Mouse (Mus musculus) thymus, adult 18-20 months (tissue): ENCODE results near the gene Pcsk4.

ENCODE experiments used
- DNase-seq, 2 experiments: peaks; one replicate each; pipeline ENCODE4 v3.0.0; 2022; ENCODE audit warnings: mixed read lengths in 2 of 2

Gene Pcsk4

DNA sequence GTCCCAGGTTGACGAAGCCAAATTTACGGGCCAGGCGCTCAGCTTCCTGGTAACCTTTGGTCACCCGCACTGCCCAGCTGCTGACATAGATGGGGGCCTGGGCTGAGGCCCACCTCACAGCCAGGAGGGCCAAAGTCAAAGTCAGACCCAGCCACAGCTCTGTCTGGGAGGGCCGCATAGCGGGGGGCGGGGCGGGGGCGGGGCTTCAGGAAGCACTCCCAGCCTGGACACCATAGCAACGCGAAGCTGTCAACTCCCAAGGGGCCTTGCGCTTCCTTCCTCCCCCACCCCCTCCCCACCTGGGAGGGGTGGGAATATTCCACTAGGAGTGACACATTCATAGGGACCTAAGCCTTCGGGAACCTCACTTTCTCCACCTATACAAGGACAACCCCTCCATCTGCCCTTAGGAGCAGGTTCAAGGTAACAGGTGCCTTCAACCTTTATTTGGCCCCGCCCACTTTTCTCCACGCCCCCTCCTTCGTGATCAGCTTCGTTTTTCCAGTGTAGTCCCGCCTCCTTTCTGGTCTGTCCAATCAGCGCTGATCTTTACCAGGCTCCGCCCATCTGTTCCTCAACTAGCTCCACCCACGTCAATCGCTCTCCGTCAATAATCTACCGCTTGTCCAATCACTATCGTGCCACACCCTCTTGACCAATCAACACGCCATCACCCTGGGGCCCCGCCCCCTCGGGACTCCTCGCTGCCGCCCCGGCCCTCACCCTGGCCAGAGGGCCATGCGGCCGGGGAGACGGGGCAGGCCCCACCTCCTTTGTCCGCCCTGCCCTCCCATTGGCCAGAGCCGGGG is at the start of gene Pcsk4, which contains the start of gene Reep6:
Gene Pcsk4, minus strand, starts transcription at position 226 of the 809 bp plus-strand sequence.
Gene Reep6, plus strand, starts transcription at position 681 of the 809 bp plus-strand sequence.
- DNase-seq = peak; percentile 68 to 75

DNA sequence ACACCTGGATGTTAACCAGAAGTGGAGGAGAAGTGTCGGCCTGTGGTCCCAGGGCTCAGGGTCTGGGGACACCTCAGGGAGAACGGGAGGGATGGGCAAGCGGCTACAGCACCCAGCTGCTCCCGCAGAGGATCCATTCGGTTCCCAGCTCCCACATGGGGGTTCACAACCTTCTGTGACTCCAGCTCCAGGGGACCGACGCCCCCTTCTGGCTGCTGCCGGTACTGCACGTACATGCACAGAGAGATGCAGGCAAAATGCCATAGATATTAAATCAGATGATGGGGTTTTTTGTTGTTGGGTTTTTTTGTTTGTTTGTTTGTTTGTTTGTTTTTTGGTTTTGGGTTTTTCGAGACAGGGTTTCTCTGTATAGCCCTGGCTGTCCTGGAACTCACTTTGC is 48.4 kb upstream of the Pcsk4 start:
- no peak for DNase-seq

DNA sequence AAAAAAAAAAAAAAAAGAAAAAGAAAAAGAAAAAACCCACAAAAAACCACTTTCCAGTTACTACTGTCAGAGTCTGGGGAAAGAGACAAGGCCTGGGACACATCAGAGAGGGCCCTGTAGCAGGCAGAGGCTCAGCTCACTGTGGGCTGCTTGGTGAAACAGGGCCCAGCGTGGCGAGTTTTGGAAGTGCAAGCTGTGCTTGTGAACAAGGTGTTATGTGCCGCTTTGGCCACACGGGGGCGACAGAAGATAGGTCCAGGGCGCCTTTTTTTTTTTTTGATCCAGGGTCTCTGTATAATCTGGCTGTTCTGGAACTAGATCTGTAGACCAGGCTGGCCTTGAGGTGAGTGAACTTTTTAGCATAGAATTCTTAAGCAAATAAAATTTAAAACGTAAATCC is 46.9 kb upstream of the Pcsk4 start:
- DNase-seq = peak; percentile 75 to 77

DNA sequence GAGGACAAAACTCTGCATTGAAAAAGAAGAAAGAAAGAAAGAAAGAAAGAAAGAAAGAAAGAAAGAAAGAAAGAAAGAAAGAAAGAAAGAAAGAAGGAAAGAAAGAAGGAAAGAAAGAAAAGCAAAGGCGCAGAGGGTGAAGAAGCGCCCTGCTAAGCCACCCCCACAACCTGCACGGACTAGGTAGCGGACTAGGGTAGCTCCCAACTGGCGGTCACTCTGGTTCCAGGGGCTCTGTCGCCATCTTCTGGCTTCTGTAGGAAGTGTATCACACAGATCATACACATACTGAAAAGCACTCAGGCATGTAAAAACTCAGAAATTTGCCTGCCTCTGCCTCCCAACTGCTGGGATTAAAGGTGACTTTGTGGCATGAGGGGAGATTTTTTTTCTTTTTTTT is 44.8 kb upstream of the Pcsk4 start:
- DNase-seq = no peak

DNA sequence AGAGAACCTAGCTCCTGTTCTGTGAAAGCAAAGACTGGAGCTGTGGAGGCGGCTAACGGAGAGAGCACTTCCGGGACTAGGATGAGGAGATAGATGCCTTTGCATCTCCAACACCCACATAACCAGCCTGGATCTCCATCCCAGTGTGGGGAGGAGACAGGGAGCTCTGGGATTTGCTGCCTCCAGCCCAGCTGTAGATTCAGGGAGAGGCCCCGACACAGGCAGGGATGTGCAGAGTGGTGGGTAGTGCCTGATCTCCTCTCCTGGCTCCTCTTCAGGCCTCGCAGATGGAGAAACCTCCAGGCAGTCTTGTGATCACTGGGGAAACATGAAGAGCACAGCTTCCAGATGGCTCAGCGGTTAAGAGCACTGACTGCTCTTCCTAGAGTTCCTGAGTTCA is 43.4 kb upstream of the Pcsk4 start:
- no peak for DNase-seq

DNA sequence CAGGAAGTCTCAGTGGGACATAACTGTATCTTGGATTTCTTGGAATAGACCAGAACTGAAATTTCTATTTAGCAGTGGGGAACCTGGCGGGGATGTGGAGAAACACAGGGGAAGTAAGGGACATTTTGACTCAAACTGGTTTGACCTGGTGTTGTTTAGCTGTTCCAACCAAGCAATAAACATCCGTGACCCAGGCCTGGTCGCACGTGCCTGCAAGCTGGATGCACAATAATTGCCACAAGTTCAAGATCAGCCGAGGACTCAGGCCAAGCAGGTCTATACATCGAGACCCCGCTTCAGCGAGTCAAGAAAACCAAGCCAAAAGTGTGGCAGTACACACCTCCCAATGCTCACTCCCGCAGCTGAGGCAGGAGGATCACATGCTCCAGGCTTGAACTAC is 42.7 kb upstream of the Pcsk4 start:
- no peak for DNase-seq

DNA sequence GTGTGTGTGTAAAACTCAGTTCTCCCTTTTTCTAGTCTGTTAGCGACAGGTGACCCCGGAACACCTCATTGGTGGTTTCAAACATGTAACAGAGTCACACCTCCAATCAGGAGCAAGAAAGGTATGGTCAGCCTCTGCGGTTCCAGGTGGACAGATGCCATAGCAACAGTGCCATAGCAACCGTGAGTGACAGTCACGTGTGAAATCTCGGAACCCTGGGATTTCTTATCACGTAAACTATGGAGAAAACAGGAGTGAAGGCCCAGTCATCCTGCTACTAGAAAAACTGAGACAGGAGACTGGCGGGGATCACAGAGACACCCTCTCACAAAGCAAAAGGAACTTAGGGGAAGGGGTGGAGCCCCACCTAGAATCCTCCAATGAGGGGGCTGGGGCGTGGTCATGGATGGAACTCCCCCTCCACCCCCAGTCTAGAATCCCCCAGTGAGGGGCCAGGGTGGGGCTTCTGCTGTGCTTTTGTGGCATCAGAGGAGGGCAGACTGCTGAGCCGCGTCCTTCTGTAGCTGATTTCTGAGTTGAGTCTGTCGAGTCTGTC is 42.2 kb upstream of the Pcsk4 start:
- DNase-seq = peak; percentile 52 to 71

DNA sequence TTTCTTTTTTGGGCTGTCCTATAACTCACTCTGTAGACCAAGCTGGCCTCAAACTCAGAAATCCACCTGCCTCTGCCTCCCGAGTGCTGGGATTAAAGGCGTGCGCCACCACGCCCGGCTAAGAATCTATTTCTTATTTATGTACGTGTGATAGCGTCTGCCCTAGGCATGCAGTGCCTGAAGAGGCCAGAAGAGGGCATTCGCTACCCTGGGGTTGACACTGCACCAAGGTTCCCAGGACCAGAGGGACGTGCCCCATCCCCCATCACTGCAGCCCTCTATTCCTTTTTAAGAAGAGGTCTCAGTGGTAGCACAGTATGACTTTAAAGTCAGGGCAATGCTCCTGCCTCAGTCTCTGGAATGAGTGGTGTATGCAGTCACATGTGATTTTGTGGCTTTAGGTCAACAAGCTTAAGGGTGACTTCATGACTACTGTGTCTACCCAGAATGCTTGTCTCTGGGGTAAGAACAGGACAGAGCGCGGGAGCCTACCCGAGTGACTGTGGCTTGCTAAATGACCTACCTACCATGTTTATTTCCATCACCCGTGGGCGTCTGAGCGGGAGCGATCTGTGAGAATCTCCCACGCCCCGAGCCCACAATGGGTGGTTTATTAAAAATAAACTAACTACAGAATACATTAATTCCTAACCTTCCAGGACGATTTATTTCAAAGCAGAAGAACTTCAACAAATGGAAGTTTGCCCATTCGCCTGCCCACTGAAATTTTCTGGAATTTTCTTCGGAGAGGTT is 40.9 kb upstream of the Pcsk4 start:
- DNase-seq = no peak

DNA sequence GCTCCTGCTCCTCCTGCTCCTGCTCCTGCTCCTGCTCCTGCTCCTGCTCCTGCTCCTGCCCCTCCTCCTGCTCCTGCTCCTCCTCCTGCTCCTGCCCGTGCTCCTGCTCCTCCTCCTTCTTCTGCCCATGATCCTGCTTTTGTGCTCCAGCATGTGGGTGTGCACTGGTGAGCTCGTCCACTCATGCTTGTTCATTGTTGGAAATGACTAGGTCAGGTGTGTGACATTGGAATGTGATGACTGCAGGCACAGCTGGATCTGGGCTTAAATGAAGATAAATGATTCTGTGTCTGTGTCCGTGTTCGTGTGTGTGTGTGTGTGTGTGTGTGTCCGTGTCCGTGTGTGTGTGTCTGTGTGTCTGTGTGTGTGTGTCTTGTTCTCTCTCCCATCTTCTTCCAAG is 39.1 kb upstream of the Pcsk4 start:
- DNase-seq = no peak

DNA sequence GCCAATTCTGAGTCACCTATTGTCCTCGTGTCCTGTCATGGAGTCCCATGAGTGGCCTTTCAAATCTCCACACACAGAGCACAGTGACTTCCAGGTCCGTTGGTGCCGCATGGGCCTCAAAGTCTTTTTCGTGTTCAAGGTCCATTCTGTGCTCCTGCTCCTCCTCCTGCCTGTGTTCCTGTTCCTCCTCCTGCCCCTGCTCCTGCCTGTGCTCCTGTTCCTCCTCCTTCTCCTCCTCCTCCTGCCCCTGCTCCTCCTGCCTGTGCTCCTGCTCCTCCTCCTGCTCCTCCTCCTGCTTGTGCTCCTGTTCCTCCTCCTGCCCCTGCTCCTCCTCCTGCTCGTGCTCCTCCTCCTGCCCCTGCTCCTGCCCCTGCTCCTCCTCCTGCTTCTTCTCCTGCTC is 38.7 kb upstream of the Pcsk4 start:
- no peak for DNase-seq

DNA sequence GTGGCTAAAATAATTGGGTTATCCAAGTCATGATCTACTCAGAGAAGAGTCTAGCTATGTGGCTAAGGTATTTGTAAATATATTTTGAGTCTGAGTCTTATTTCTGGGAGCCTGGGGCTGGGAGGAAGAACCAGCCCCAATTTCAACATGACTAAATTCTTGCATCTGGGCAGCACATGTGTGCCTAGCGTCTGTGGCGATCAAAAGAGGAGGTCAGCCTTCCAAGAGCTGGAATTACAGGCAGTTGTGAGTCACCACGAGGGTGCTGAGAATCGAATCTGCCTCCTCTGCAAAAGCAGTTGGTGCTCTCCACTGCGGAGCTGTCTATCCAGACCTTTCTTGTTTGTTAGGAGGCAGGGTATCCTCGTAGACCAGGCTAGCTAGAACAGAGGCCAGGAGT is 36.4 kb upstream of the Pcsk4 start:
- DNase-seq = no peak

DNA sequence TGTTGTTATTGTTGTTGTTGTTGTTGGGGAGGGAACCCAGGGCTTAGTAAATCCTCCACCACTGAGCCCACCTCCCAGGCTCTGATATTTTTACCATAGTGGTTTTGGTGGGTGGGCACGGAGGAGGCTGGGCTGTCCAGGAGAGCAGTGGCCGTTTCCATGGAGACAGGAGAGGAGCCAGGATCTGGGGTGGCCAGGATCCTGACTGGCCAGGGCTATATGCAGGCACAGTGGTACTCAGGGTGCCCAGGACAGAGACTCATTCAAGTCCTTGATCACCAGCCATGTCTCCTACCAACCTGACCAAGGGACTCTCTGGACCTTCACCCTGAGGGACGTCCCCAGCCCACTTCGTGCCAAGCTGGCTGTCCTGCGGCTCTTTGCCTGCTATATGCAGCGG is 34.4 kb upstream of the Pcsk4 start:
- DNase-seq = no peak

DNA sequence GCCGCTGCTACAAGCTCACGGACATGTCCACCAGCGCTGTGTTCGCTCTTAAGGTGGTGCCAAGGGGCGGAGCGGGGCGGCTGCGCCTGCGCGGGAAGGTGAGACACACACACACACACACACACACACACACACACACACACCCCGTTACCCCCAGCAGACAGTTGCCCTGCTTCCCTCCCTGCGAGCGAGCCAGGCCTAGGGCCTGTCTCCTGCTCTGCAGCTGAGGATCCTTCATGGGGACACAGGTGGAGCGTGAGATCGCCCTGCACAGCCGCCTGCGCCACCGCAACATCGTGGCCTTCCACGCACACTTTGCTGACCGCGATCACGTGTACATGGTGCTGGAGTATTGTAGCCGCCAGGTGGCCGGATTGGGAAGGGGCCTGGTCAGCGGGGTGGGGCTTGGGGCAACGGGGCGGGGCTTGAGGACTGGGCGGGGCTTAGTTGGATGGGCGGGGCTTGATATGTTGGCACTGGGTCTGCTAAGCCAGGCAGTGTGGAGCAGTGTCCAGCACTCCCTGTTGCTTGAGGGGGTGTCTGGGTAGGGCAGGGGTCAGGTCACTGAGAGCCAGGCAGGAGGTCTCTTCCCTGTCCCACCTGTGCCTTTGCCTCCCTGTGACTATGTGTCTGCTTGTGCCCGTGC is 28.8 kb upstream of the Pcsk4 start:
- no peak for DNase-seq

DNA sequence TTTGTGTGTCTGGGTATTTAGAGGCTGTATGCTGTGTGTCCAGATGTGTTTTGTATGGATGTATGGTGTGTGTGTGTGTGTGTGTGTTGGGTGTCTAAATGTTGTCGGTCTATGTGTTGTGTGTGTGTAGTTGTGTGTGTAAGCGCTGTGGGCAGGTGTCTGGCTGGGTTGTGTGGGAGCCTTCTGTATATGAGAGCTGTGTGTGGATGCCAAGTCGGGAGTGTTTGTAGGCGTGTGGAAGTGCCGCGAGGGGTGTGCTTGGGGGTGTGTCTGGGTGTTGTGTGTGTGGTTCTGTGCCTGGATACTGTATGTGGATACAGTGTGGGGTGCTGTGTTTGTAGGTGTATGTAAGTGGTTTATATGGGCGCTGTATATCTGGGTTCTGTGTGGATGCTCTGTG is 28.0 kb upstream of the Pcsk4 start:
- DNase-seq = no peak

DNA sequence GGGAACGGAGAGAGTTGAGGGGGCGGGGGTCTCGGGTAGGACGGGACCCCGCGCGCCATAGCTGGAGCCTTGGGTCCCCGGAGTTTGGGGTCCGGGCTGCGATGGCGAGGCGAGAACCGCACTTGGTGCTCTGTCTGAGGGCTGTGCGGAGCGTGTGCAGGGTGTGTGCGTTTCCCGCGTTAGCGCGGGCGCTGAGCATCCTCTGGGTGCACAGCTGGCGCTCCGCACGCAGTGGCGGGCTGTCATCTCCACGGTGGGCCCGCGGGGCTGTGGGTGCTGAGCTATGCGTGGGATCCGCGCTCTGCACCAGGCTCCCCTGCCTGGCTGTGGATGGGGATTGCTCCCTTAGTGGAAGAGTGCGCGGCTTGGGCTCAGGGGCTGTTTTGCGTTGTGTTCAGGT is 27.4 kb upstream of the Pcsk4 start:
- DNase-seq = no peak

DNA sequence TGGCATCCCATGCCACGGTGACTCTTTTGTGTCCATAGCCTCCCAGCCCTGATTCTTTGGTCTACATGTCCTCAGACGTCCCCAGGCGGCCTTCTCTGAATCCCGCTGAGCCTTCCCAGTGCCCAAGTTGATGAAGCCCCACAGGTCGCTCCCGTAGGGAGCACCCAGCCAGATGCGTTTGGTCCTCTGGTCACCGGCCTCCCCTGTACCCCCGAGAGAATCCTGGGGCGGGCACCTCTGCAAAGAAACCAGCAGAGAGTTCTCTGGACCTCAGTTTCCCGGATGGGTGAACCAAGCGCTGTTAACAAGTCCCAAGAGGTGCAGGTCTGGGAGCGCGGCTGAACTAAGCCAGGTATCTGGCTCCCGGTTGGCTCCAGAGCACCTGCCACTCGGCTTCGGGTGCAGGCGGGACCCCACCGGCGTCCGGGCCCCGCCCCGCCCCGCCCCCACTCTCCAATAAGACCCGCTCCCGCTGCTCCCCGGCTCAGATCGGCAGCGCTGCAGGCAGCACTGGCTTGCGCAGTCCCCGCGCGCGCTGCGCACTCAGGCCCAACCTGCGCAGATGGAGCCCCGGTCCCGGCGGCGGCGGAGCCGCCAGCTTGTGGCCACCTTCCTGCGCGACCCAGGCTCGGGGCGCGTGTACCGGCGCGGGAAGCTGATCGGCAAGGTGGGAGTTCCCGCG is 26.8 kb upstream of the Pcsk4 start, which contains the start of gene Plk5:
Gene Plk5, plus strand, starts transcription at position 459 of the 682 bp plus-strand sequence.
- no peak for DNase-seq

DNA sequence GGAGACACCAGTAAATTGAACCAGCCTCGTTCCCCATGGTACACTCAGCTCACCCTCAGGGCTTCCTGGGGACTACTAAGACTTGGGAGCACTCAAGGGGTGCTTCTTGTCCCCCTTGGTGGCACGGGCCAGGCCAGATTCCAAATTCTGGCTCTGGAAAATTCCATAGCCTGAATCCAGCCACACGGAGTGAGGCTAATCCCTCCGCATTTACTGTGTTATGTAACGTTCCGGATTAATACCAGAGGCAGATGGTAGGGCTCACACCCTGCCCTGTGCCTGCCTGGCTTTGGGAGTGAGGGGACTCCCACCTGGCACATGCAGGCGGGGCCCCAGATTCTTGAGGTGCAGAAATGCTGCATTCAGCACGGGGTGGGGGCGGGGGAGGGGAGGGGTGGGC is 26.1 kb upstream of the Pcsk4 start:
- no peak for DNase-seq

DNA sequence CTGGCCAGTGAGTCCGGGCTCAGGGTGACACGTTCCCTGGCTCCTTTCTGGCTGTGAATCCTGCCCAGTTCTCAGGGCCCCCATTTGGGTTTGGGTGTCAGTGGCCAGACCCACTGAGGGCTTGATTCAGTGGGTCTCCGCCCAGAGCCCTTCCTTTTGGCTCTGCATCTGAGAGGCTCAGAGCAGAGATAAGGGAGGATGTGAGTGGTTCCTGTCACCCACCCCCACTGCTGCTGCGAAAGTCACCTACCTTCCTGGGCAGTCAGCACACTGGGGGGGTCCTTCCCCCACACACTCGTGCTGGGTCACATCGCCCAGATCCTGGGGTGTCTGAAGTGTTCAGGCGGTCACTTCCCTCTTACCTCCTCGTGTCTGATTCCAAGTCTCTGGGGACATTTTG is 23.4 kb upstream of the Pcsk4 start:
- DNase-seq = no peak

DNA sequence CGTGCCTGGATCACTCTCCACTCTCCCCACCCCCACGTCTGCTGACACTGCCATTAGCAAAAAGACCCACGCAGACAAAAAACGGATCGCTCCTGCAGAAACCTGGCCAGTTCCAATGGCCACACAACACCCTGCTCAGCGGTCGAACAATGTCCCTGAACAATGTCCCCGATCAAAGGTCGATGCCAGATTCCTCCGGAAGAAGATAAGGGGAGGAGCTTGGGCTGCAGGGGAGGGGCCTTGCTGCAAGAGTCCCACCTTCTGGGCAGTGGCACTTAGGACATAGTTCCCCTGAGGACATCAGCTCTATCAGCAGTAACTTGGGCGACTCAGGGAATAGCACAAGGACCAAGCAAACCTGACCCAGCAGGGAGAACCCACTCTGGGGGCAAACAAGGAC is 22.6 kb upstream of the Pcsk4 start:
- no peak for DNase-seq

DNA sequence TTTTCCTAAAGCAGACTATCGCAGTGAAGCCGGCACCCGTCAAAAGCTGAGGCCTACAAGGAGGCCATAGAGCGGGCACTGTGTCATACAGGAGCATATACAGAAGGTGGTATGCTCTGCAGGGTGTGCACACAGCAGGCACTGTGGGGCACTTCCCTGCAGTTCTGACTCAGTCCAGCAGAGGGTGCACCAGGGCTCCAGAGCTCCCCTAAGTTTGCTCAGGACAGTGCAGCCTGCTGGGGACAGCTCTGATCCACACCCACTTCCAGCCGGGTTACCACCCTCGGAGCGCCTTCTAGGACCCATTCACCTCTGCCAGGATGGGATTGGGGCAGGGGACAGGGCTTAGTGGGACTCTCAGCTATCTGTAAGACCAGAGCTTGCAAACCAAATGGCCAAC is 21.0 kb upstream of the Pcsk4 start:
- DNase-seq = peak; percentile 51 to 56

DNA sequence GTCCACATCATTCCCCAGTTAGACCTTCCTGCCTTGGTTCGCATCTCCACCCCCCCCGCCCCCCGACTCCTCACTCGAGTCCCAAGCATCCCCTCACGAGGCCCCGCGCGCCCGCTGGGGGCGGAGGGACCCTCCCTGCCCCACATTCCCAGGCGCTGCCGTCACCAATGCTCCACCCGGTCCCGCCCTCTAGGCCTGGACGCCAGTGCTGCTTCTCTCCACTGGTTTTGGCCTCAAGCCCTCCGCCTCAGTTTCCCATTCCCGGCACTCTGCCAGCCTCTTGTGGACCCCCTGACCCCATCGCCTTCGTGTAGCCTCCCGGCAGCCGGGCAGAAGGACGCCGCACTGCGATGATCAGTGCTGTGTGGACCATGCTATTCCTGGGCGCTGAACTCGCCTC is 19.7 kb upstream of the Pcsk4 start:
- DNase-seq = no peak

DNA sequence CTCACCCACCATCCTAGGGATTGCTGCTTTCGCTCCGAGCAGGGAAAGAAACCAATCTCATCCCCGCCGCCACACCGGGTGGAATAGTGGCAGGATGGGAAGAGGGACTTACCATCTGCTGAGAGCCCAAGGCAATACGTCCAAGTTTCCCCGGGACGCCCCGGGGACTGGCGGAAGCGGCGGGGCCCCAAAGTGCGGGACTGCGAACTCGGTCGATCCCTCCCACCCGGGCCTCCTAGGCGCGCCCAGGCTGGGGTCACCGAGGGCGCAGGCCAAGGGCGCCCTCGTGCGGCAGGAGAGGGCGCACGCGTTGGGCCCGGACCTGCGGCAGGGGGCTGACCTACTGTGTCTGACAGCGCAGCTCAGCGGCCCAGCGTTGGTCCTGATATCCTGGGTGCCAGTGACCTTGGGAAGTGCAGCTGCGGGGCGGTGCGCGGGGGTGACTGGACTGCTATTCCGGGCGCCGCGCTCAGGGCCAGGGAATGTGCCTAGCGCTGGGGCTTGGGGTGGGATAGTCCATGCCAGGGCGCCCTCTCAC is 19.0 kb upstream of the Pcsk4 start, which contains the start of gene Adamtsl5:
Gene Adamtsl5, minus strand, starts transcription at position 169 of the 538 bp plus-strand sequence.
- DNase-seq = peak in 1 of 2 experiments; percentile 50
